Mouse (Mus musculus) lung, postnatal 0 days (tissue): ENCODE measurements around the gene Hhipl2.

Source experiments
- CTCF ChIP-seq: IDR thresholded peaks from 2 replicates; pipeline ENCODE4 v1.5.1; 2016; ENCODE audit warnings: antibody characterized with exemption, mild to moderate bottlenecking
- EP300 ChIP-seq: IDR thresholded peaks from 2 replicates; pipeline ENCODE4 v1.6.1; 2016; ENCODE audit warnings: antibody characterized with exemption, mild to moderate bottlenecking, control low read depth

DNA sequence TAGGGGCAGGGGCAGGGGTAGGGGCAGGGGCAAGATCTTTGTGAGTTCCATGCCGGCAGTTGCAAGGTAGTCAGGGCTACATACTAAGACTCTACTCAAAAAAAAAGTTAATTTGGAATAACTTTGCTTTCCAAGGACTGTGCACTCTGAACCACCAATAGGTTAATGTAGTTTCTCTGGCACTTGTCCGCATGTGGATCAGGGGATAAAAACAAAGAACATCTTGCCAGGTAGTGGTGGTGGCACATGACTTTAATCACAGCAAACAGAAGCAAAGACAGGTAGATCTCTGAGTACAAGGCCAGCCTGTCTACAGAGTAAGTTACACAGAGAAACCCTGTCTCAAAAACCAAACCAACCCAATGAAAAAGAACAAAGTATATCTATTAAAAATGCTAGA is 35.4 kb upstream of the Hhipl2 start:
- TF ChIP-seq CTCF (no peak), EP300 (no peak)
